Mouse (Mus musculus) C2C12 (cell line): ENCODE data around the gene Sec31a.

Source experiments
- CEBPB ChIP-seq: IDR thresholded peaks from one replicate; pipeline ENCODE4 v1.6.1; 2011; ENCODE audit warnings: low read depth, mild to moderate bottlenecking, control low read depth, moderate library complexity
- CTCF ChIP-seq: IDR thresholded peaks from one replicate; pipeline ENCODE4 v1.5.1; 2011; ENCODE audit not compliant: control insufficient read depth, insufficient read depth, insufficient read length
- MAX ChIP-seq: IDR thresholded peaks from one replicate; pipeline ENCODE4 v1.6.1; 2011; ENCODE audit warnings: mild to moderate bottlenecking, control low read depth
- MYOD1 ChIP-seq: IDR thresholded peaks from one replicate; pipeline ENCODE4 v1.6.1; 2011; ENCODE audit warnings: low read depth; ENCODE audit not compliant: control insufficient read depth, insufficient read length

DNA sequence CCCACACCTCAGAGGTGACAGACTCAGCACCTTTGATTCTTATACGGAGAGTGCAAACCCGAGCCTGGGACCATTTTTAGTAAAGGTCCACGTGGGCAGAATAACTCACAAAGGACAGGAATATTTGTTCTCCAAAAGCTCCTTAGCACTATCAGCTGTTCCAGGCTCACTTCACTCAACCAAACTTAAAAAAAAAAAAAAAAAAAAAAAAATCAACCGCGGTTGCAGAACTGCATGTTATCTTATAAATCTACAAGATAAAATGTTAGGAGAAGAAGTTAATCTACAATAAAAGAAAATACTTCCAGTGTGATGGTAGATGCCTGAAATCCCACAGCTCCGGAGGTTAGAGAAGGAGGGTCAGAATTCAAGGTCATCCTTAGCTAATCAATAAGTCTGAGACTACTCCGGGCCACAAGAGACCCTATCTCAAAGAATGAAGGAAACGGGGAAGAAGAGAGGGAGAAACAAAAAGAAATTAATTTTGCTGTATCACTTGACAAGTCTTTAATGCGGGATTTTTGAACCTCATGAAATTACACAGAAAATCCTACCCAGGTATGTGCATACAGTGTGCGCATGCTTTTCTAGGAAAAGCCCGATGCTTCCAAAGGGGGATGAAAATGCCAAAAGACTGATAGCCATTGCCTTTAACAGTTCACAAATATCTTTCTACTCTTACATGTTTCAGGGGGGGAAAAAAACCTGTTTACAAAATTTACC lies 1.4 kb downstream of the Sec31a start:
- no peak for TF ChIP-seq CTCF
- no peak for TF ChIP-seq MAX
- TF ChIP-seq CEBPB: no peak
- no peak for TF ChIP-seq MYOD1
